Mouse (Mus musculus) liver, embryonic 14.5 days (tissue): Measurements from ENCODE around the gene P2rx7.

Source experiments
- CTCF ChIP-seq: IDR thresholded peaks from 2 replicates; pipeline ENCODE4 v1.5.1; 2016; ENCODE audit warnings: antibody characterized with exemption, low read depth, control low read depth
- EP300 ChIP-seq: IDR thresholded peaks from 2 replicates; pipeline ENCODE4 v1.6.1; 2016; ENCODE audit warnings: antibody characterized with exemption, low read depth

- TF ChIP-seq CTCF, result no peak
- no peak for TF ChIP-seq EP300
These were observed 18.8 kb downstream of the P2rx7 start for GRCm38 (mm10) chr5:122662501-122662900.
